Comparison of ENCODE assay signal across 14 mouse cellular contexts in the genomic region with DNA sequence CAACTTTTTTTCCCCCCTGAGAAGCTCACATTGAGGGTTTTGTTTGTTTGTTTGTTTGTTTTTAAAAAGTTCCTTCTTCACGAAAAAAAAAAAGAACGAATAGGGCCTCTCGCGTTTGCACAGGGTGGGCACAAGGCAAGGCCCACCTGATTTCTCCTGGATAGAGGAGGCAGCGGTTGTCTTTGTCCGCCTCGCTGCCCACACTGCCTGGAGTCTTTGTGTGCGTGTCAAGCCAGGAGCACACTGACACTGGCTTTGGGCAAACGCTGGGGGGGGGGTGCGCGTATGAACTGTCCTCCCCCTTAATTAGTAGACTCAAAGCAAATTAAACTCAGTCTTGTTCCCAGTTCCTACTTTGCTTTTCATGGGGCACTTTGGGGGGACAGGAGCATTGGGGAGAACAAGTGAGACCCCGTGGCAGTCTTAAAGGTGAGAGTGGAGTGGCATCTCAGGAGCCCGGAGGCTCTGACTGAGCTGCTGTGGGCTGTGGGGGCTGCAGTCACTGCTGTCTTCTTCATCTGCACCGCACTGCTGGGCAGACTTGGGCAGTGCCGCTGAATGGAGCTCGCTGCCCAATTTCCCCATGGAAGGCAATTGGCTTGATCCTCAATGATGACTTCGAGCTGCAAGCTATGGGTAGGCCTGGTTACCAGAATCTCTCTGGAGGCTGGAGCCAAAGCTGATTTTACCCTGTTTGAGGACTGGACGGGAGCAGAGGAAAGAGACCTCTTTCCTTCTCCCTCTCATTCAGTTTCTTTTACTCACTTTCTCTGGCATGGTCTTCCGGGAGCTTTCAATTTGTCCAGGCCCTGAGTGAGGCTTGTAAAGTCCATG. TPM values are rescaled to one million over a fixed set of nuclear protein-coding genes. Genes with fewer than 3 reads are reported as not detected.
DNase-seq lines count a peak whose midpoint lies in the region; ATAC-seq and TF ChIP-seq lines count a peak whose summit lies in the region.
"Had no signal": no experiment of that assay in that cellular context is flagged by ENCODE, and none has a peak within 500 bp of the region (broad histone marks: within the 10 kb centered on the region; RNA-seq: fewer than 3 reads in every experiment).

No protein-coding gene starts in this region.

- H3K9me3 ChIP-seq in forebrain, embryonic 12.5 days: no peaks in the 10 kb centered on the region
- H3K9me3 ChIP-seq in midbrain, postnatal 0 days (ENCODE audit: low read length): no peaks in the 10 kb centered on the region
- no peaks in the 10 kb centered on the region for H3K9me3 ChIP-seq in liver, embryonic 11.5 days (ENCODE audit: control insufficient read depth, low read length)

- 4% methylated on average over 19 of the region's 19 CpGs for WGBS in forebrain, embryonic 12.5 days
- 10% methylated on average over 19 of the region's 19 CpGs for WGBS in midbrain, postnatal 0 days
- 15% methylated on average over 19 of the region's 19 CpGs for WGBS in liver, embryonic 11.5 days

- H3K4me1 ChIP-seq in forebrain, embryonic 12.5 days: peaks cover 51% of the 10 kb centered on the region
- no peaks in the 10 kb centered on the region for H3K4me1 ChIP-seq in midbrain, postnatal 0 days (ENCODE audit: insufficient read depth, low read length)
- H3K4me1 ChIP-seq in liver, embryonic 11.5 days (replicated peaks; ENCODE audit: control insufficient read depth, insufficient read depth, low read length): no peaks in the 10 kb centered on the region

- peak overlapping the region; percentile 67 for H3K4me2 ChIP-seq in forebrain, embryonic 12.5 days
- H3K4me2 ChIP-seq in midbrain, postnatal 0 days (ENCODE audit: low read depth, low read length, poor library complexity, severe bottlenecking): peak overlapping the region; percentile 32
- H3K4me2 ChIP-seq in liver, embryonic 11.5 days: no peak overlapping the region

- H3K9ac ChIP-seq in forebrain, embryonic 12.5 days: peak overlapping the region; percentile 95
- no peak overlapping the region for H3K9ac ChIP-seq in midbrain, postnatal 0 days (replicated peaks; ENCODE audit: low read length, poor library complexity, severe bottlenecking)
- no peak overlapping the region for H3K9ac ChIP-seq in liver, embryonic 11.5 days (ENCODE audit: low read depth, low read length)

- ATAC-seq in forebrain, embryonic 12.5 days (ENCODE audit: low FRiP score): no peak
- no peak for ATAC-seq in midbrain, postnatal 0 days (ENCODE audit: low FRiP score)
- ATAC-seq in liver, embryonic 11.5 days (replicated peaks; ENCODE audit: low FRiP score): no peak
- ATAC-seq: lung, postnatal 0 days; Patski had no signal

- peaks cover 6% of the 10 kb centered on the region; the same call in 1 of the 2 replicates for H3K36me3 ChIP-seq in forebrain, embryonic 12.5 days (replicated peaks)
- no peaks in the 10 kb centered on the region for H3K36me3 ChIP-seq in midbrain, postnatal 0 days (ENCODE audit: insufficient read depth, low read length)
- H3K36me3 ChIP-seq in liver, embryonic 11.5 days (ENCODE audit: control insufficient read depth, insufficient read depth, low read length): no peaks in the 10 kb centered on the region

- H3K27me3 ChIP-seq in forebrain, embryonic 12.5 days: peaks cover 45% of the 10 kb centered on the region
- peaks cover 71% of the 10 kb centered on the region for H3K27me3 ChIP-seq in midbrain, postnatal 0 days (ENCODE audit: insufficient read depth, low read length)
- peaks cover 100% of the 10 kb centered on the region for H3K27me3 ChIP-seq in liver, embryonic 11.5 days (replicated peaks; ENCODE audit: control insufficient read depth, insufficient read depth, low read length)
- H3K27me3 ChIP-seq: Patski had no signal

- H3K27ac ChIP-seq in layer of hippocampus, adult 2 months: peak overlapping the region; percentile 98
- H3K27ac ChIP-seq in forebrain, embryonic 12.5 days: peak overlapping the region; percentile 99
- H3K27ac ChIP-seq in midbrain, postnatal 0 days (ENCODE audit: low read depth, low read length): peak overlapping the region; percentile 14; the same call in 1 of the 2 replicates
- H3K27ac ChIP-seq in liver, embryonic 11.5 days (ENCODE audit: low read depth, low read length): no peak overlapping the region
- H3K27ac ChIP-seq: heart, adult 2 months had no signal

- DNase-seq in layer of hippocampus, adult 2 months (ENCODE audit: low spot score in 2 of 2): no peak
- no peak for DNase-seq in layer of hippocampus, adult 9-10 months (ENCODE audit: low spot score)
- peak; percentile 34 to 54 for DNase-seq in kidney, postnatal 4 days
- DNase-seq in midbrain, postnatal 0 days (ENCODE audit: low spot score): no peak
- DNase-seq in lung, postnatal 25 days (ENCODE audit: low spot score): no peak
- no peak for DNase-seq in liver, embryonic 11.5 days (ENCODE audit: low spot score)
- no peak for DNase-seq in left cerebral cortex, postnatal 4 days
- DNase-seq: adrenal gland, postnatal 14 days; cerebellum, adult 9-10 months; heart, adult 2 months had no signal

- H3K4me3 ChIP-seq in layer of hippocampus, adult 2 months: peak overlapping the region; percentile 79
- H3K4me3 ChIP-seq in forebrain, embryonic 12.5 days (replicated peaks): peak overlapping the region; percentile 77
- peak overlapping the region; percentile 42 for H3K4me3 ChIP-seq in midbrain, postnatal 0 days (ENCODE audit: low read depth, low read length)
- no peak overlapping the region for H3K4me3 ChIP-seq in liver, embryonic 11.5 days (ENCODE audit: low read depth, low read length)
- H3K4me3 ChIP-seq: heart, adult 2 months had no signal

- intact Hi-C loops in left cerebral cortex, postnatal 4 days (cut with DNase I): no loop called here

- TF ChIP-seq CTCF in layer of hippocampus, adult 2 months (conservative IDR thresholded peaks at IDR 0.05): no peak
- TF ChIP-seq CTCF in midbrain, postnatal 0 days (IDR thresholded peaks at IDR 0.05): no peak

RNA-seq across cellular contexts. Expression of a gene that starts 4.5 kb away (rescaled TPM):
- 10 to 100 TPM; 26.6 to 29.8 TPM for total RNA-seq in layer of hippocampus, adult 2 months (2021)
- polyA plus RNA-seq in forebrain, embryonic 12.5 days (2016; fragmentation: Nextera tagmentation; extraction: Ambion mirVana): 59.0 and 69.4 TPM in 2 replicates
- 6.1 and 6.6 TPM in 2 replicates for total RNA-seq in midbrain, postnatal 0 days (2014; rRNA removed)
- 10.3 and 10.5 TPM in 2 replicates for polyA plus RNA-seq in midbrain, postnatal 0 days (2015; fragmentation: Nextera tagmentation; extraction: Ambion mirVana)
- 0.29 and 0.56 TPM in 2 replicates for polyA plus RNA-seq in liver, embryonic 11.5 days (2014; fragmentation: Nextera tagmentation; extraction: Ambion mirVana)
- total RNA-seq in left cerebral cortex, postnatal 4 days (2021): 10 to 100 TPM in 1 of 2 experiments, 1 to 10 TPM in 1; 9.1 to 12.7 TPM
- total RNA-seq: adrenal gland, postnatal 14 days; heart, adult 2 months; hematopoietic stem cell, adult 5-6 weeks had no signal
- polyA plus RNA-seq: heart, adult 2 months; lung, postnatal 0 days had no signal

Comparison
In these comparisons a context has a peak if more than half of its experiments do, and no peak if none do; other contexts are left out.
1. DNase-seq: peak in kidney, postnatal 4 days (2 of 2); none in layer of hippocampus, adult 2 months (0 of 2), layer of hippocampus, adult 9-10 months (single experiment), midbrain, postnatal 0 days (single experiment), lung, postnatal 25 days (single experiment), liver, embryonic 11.5 days (single experiment) and left cerebral cortex, postnatal 4 days (single experiment).